Comparison of ENCODE assay signal across 17 mouse cellular contexts in the genomic region with DNA sequence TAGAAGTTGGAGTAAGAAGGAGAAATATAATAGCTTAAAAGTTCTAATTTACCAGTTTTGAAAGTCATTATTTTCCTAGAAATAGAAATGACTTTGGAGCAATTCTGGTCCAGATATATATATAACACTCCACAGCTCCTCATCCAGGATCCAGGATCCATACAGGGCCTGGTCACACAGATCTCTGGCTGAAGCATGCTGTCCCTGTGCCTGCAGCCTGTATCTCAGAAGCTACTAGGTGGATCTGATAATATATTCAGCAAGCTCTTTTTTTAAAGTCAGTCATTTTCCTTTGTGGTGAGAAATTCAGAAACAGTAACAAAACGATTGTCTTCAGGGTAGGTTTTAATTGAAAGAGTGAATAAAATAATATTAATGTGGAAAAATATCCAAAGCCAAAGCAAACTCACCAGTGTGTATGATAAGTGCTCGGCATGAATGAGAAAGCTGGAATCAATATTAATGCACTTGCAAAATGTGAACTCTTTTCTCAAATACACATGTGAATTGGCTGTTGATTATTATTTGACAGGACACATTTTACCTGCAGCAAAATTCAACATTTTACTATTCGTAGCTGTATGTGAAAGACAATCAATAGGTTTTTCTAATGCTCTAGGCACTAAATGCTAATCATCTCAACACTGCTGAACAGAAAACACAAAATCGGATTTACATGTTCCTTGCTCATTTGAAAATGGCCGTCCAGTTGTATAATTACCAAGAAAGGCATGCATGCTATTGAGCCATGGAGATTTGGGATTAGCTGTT.
"Had no signal": no experiment of that assay in that cellular context is flagged by ENCODE, and none has a peak within 500 bp of the region (broad histone marks: within the 10 kb centered on the region; RNA-seq: fewer than 3 reads in every experiment).

No protein-coding gene starts in this region.

- H3K9me3 ChIP-seq: liver, embryonic 12.5 days; neural tube, embryonic 13.5 days; neural tube, embryonic 15.5 days had no signal

- H3K4me2 ChIP-seq: liver, embryonic 12.5 days; lung, embryonic 14.5 days; neural tube, embryonic 13.5 days; neural tube, embryonic 15.5 days had no signal

- H3K4me1 ChIP-seq: liver, embryonic 12.5 days; neural tube, embryonic 13.5 days; neural tube, embryonic 15.5 days had no signal

- DNase-seq: lung, adult 18-20 months; lung, embryonic 14.5 days; lung, postnatal 10 days; lung, postnatal 4 days; retina, postnatal 1 day; right cerebral cortex, adult 18-20 months; right cerebral cortex, postnatal 25 days; right cerebral cortex, postnatal 4 days; spleen, adult 18-20 months; thymus, adult 18-20 months; thymus, postnatal 14 days; thymus, postnatal 36 days had no signal

- H3K27me3 ChIP-seq: liver, embryonic 12.5 days; neural tube, embryonic 13.5 days; neural tube, embryonic 15.5 days had no signal

- H3K27ac ChIP-seq: liver, embryonic 12.5 days; liver, embryonic 14.5 days; neural tube, embryonic 13.5 days; neural tube, embryonic 15.5 days had no signal

- H3K9ac ChIP-seq: liver, embryonic 12.5 days; liver, embryonic 14.5 days; lung, embryonic 14.5 days; neural tube, embryonic 13.5 days; neural tube, embryonic 15.5 days had no signal

- H3K4me3 ChIP-seq: liver, embryonic 12.5 days; myocyte; neural tube, embryonic 13.5 days; neural tube, embryonic 15.5 days had no signal

- ATAC-seq: liver, embryonic 12.5 days had no signal

- H3K36me3 ChIP-seq: liver, embryonic 12.5 days; neural tube, embryonic 13.5 days; neural tube, embryonic 15.5 days had no signal
